Mouse (Mus musculus) intestine, embryonic 16.5 days (tissue): ENCODE measurements at regions not wholly inside any gene's neighbourhood (a gene's known extent, or its start where the extent isn't known, plus 50 kb on each side); places are given as distances from the start of the nearest gene placed in this dataset.

Experiments
- ATAC-seq: fragments of 200-750 bp; cut with Nextera tagmentation; 2 replicates; pipeline ENCODE4 v1.8.0; 2017; ENCODE audit warnings: moderate TSS enrichment, moderate library complexity
- H3K27ac ChIP-seq: fragments of 300-500 bp; sonication (generic); 2 replicates; pipeline ENCODE4 v1.5.1; 2014; ENCODE audit warnings: mild to moderate bottlenecking, low read length
- H3K27me3 ChIP-seq: fragments of 300-500 bp; sonication (generic); replicated peaks from 2 replicates; pipeline ENCODE4 v1.6.1; 2014; ENCODE audit warnings: low read length, control low read depth, mixed read lengths; ENCODE audit not compliant: control insufficient read depth, insufficient read depth
- H3K36me3 ChIP-seq: fragments of 300-500 bp; sonication (generic); 2 replicates; pipeline ENCODE4 v1.6.1; 2014; ENCODE audit warnings: low read length, control low read depth; ENCODE audit not compliant: control insufficient read depth, insufficient read depth
- H3K4me1 ChIP-seq: fragments of 300-500 bp; sonication (generic); 2 replicates; pipeline ENCODE4 v1.6.1; 2014; ENCODE audit warnings: low read length, control low read depth, mixed read lengths; ENCODE audit not compliant: control insufficient read depth, insufficient read depth
- H3K4me2 ChIP-seq: fragments of 300-500 bp; sonication (generic); 2 replicates; pipeline ENCODE4 v1.6.1; 2014; ENCODE audit warnings: low read depth, low read length, control low read depth
- H3K4me3 ChIP-seq: fragments of 300-500 bp; sonication (generic); 2 replicates; pipeline ENCODE4 v1.5.1; 2014; ENCODE audit warnings: mild to moderate bottlenecking, low read length
- H3K9ac ChIP-seq: fragments of 300-500 bp; sonication (generic); 2 replicates; pipeline ENCODE4 v1.6.1; 2014; ENCODE audit warnings: low read depth, low read length
- H3K9me3 ChIP-seq: fragments of 300-500 bp; sonication (generic); 2 replicates; pipeline ENCODE4 v1.6.1; 2016; ENCODE audit warnings: low read length, control low read depth; ENCODE audit not compliant: control insufficient read depth
- WGBS: fragments of 180-500 bp; shearing (Covaris S2); extraction: QIAGEN DNeasy Blood & Tissue Kit; methylation state at CpG from one replicate; pipeline ENCODE4 v1.1.7; 2014; 5-methylcytosine and 5-hydroxymethylcytosine counted together

DNA sequence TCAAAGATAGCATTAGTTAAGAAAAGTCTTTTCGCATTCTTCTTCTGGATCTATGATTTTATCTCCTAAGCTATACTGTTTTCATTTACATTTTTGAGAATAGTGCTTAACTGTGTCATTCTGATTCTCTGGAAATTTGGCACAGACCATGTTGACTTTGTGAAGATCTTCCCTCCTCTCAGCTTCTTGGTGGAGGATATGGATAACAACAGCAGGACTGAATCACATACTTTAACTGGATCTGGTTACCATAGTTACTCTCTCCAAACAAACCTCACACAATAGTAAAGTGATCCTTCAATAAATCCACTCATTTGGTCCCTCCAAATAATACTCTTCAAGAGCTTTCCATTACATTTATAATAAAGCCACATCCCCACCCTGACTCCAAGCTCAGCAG lies 298.2 kb upstream of the Dab2 start:
- Histone ChIP-seq H3K27me3 (no peaks in the 10 kb centered on the region), H3K4me1 (no peaks in the 10 kb centered on the region), H3K4me2 (no peak overlapping the region), H3K9ac (no peak overlapping the region), H3K4me3 (no peak overlapping the region), H3K36me3 (no peaks in the 10 kb centered on the region), H3K9me3 (no peaks in the 10 kb centered on the region), H3K27ac (no peak overlapping the region)
- no peak for ATAC-seq
- WGBS, result 98% methylated on average over 1 of the region's 1 CpGs

GRCm38 (mm10) chr15:6014982-6015381 lies 284.6 kb upstream of the Dab2 start:
- H3K27me3 ChIP-seq, result no peaks in the 10 kb centered on the region
- H3K4me3 ChIP-seq, result no peak overlapping the region
- ATAC-seq, result no peak
- no peaks in the 10 kb centered on the region for H3K9me3 ChIP-seq
- no peaks in the 10 kb centered on the region for H3K4me1 ChIP-seq
- H3K27ac ChIP-seq, result no peak overlapping the region
- no peaks in the 10 kb centered on the region for H3K36me3 ChIP-seq
- no peak overlapping the region for H3K4me2 ChIP-seq
- 63% methylated on average over 1 of the region's 1 CpGs for WGBS
- H3K9ac ChIP-seq, result no peak overlapping the region

DNA sequence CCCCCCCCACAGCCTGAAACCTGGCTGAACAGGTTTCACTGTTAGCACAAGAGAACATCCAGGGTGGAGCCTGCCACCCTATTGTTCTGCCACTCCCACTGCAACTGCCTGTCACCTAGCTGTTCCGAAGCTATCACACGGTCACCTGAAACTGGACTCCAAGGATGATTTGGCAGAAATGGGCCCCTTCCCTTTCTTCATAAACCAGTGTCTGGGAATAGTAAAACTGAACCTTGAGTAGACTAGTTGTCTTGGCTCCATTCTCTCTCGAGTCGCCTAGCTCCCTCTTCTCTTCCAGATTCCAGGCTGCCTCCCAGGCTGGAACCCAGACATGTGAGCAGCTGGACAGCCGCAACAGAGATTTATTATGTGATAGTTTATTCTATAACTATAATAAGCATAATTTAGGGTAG lies 282.9 kb upstream of the Dab2 start:
- Histone ChIP-seq H3K27ac (no peak overlapping the region), H3K9ac (no peak overlapping the region), H3K4me2 (no peak overlapping the region), H3K36me3 (no peaks in the 10 kb centered on the region), H3K27me3 (no peaks in the 10 kb centered on the region), H3K4me3 (no peak overlapping the region), H3K9me3 (no peaks in the 10 kb centered on the region), H3K4me1 (no peaks in the 10 kb centered on the region)
- peak; percentile 76 for ATAC-seq
- 39% methylated on average over 5 of the region's 5 CpGs for WGBS

- Histone ChIP-seq H3K9ac (no peak overlapping the region), H3K9me3 (no peaks in the 10 kb centered on the region), H3K27ac (no peak overlapping the region), H3K4me3 (no peak overlapping the region), H3K36me3 (no peaks in the 10 kb centered on the region), H3K4me2 (no peak overlapping the region), H3K4me1 (0 out of 2 replicates have a peak, but pooled peaks cover 2% of the 10 kb centered on the region), H3K27me3 (no peaks in the 10 kb centered on the region)
- ATAC-seq, result peak; percentile 95
- WGBS, result 41% methylated on average over 4 of the region's 4 CpGs
These were observed 274.0 kb upstream of the Dab2 start for GRCm38 (mm10) chr15:6025543-6025942.

DNA sequence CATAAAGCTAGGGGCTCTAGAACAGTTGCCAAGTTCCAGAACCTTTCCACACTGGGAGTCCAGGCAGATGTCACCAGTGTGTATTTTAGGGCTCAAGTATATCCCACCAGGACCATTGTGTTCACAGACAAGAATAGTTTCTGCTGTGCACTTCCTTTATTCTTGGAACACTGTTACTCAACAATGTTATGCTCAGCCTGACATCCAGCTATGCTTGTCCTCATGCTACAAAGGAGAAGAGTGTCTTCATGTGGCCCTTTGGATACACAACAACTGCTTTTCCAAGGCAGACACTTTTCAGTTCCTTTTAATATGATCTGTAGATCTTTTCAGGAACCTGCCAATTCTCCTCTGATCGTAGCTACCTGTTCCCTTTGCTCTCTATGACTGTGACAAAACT lies 270.4 kb upstream of the Dab2 start:
- no peaks in the 10 kb centered on the region for H3K27me3 ChIP-seq
- no peak overlapping the region for H3K27ac ChIP-seq
- 0 out of 2 replicates have a peak, but pooled peaks cover 2% of the 10 kb centered on the region for H3K4me1 ChIP-seq
- H3K9me3 ChIP-seq, result no peaks in the 10 kb centered on the region
- H3K4me3 ChIP-seq, result no peak overlapping the region
- ATAC-seq, result no peak
- 92% methylated on average over 1 of the region's 1 CpGs for WGBS
- no peak overlapping the region for H3K4me2 ChIP-seq
- H3K36me3 ChIP-seq, result no peaks in the 10 kb centered on the region
- H3K9ac ChIP-seq, result no peak overlapping the region

DNA sequence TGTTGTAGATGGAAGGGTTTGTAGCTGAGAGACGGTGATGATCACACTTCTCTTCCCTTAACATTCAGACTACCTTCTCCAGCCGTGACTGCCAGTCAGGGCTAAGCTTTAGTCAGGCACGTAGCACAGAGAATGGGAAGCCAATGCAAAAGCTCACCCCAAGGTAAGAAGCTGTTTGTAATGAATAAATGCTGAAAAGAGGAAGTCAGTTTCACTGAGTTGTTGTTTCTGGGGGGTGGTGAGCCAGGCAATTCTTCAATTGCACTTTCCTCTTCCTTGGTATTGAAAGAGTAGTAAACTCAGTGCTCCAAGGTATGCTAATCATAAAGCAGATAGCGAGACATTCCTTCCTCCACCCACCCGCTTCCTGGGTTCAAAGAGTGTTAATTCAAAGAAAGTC lies 269.2 kb upstream of the Dab2 start:
- Histone ChIP-seq H3K9me3 (no peaks in the 10 kb centered on the region), H3K27ac (peak overlapping the region; percentile 57; the same call in 1 of the 2 replicates), H3K4me3 (no peak overlapping the region), H3K27me3 (no peaks in the 10 kb centered on the region), H3K36me3 (no peaks in the 10 kb centered on the region), H3K4me2 (no peak overlapping the region), H3K9ac (no peak overlapping the region), H3K4me1 (0 out of 2 replicates have a peak, but pooled peaks cover 2% of the 10 kb centered on the region)
- WGBS, result 58% methylated on average over 5 of the region's 5 CpGs
- ATAC-seq, result 0 out of 2 replicates have a peak, but pooled peaks have one; percentile 52

DNA sequence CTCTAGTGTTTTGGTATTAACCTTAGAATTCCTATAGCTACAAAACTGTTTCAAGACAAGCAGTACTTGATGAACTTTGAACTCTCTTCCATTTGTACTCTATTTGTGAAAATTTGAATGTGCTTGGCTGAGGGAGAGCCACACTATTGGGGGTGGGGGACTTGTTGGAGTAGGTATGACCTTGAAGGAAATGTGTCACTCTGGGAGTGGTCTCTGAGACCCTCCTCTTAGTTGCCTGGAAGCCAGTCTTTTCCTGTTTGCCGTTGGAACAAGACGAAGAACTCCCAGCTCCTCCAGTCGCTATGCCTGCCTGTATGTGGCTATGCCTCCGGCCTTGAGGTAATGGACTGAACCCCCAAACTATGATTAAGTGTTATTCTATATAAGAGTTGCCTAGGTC lies 265.4 kb upstream of the Dab2 start:
- Histone ChIP-seq H3K27me3 (no peaks in the 10 kb centered on the region), H3K4me2 (no peak overlapping the region), H3K27ac (no peak overlapping the region), H3K9me3 (no peaks in the 10 kb centered on the region), H3K4me1 (0 out of 2 replicates have a peak, but pooled peaks cover 2% of the 10 kb centered on the region), H3K36me3 (no peaks in the 10 kb centered on the region), H3K9ac (no peak overlapping the region), H3K4me3 (no peak overlapping the region)
- ATAC-seq, result no peak
- WGBS, result 86% methylated on average over 4 of the region's 4 CpGs

DNA sequence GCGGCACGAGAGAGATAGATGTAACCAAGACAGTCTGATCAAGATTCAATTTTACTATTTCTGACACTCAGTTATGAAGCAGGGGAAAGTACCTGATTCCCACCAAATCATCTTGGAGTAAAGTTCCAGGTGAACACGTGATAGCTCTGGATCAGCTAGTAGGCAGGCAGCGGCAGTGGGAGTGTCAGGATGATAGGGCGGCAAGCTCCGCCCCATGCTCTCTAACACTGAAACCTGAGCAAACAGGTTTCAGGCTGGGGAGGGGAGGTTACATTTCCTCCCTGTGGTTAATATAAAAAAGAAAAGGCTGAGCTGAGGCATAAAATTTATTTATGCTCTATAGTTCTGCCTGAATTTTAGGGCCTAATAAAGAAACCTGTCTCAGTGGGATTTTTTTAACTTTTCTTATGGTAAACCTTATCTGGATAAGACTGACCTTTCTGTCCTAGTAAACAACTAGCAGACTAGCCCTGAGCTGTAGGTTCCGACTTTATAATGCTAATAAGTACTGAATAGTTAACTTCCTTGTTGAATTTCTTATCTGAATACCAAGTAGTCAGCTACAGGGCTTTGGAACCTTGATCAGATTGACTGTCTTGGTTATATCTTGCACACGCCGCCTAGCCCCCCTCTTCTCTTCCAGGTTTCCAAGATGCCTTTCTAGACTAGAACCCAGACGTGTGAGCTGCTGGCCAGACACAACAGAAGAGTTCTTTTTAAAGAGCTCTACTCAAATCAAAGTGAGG lies 254.9 kb upstream of the Dab2 start:
- H3K27me3 ChIP-seq, result no peaks in the 10 kb centered on the region
- peak overlapping the region; percentile 10; the same call in 1 of the 2 replicates for H3K4me3 ChIP-seq
- H3K4me1 ChIP-seq, result no peaks in the 10 kb centered on the region
- H3K4me2 ChIP-seq, result 0 out of 2 replicates have a peak overlapping the region, but pooled peaks have one; percentile 19
- no peak overlapping the region for H3K9ac ChIP-seq
- H3K9me3 ChIP-seq, result no peaks in the 10 kb centered on the region
- 39% methylated on average over 10 of the region's 10 CpGs for WGBS
- ATAC-seq, result peak; percentile 89
- H3K36me3 ChIP-seq, result no peaks in the 10 kb centered on the region
- peak overlapping the region; percentile 70 for H3K27ac ChIP-seq

GRCm38 (mm10) chr15:6055703-6056102 lies 243.9 kb upstream of the Dab2 start:
- 83% methylated on average over 3 of the region's 3 CpGs for WGBS
- H3K27ac ChIP-seq, result no peak overlapping the region
- H3K36me3 ChIP-seq, result no peaks in the 10 kb centered on the region
- ATAC-seq, result no peak
- H3K4me1 ChIP-seq, result no peaks in the 10 kb centered on the region
- H3K4me3 ChIP-seq, result no peak overlapping the region
- no peaks in the 10 kb centered on the region for H3K9me3 ChIP-seq
- no peak overlapping the region for H3K9ac ChIP-seq
- no peaks in the 10 kb centered on the region for H3K27me3 ChIP-seq
- no peak overlapping the region for H3K4me2 ChIP-seq
